Mouse (Mus musculus): ENCODE data around the gene Tcea2.

Tcea2 gene

GRCm38 (mm10) chr2:181679951-181680715 is at the start of gene Tcea2:
Gene Tcea2, plus strand, starts transcription at chr2:181680310.
- DNase-seq = peak; percentile 75 to 76

DNA sequence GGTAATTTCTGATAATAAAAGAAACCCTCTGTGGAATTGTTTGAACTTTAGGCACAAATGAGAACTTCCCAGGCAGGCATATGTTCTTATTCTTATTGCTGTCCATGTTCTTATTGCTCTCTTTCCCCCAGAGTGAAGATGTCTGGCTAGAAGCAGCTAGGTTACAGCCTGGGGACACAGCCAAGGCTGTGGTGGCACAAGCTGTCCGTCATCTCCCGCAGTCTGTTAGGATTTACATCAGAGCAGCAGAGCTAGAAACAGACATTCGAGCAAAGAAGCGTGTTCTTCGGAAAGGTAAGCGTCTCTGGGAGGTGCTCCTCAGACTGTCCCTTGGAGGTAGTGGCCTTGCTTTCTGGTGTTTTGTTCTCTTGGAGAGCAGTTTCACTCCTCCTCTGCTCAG is 47.5 kb upstream of the Tcea2 start:
- no peak for DNase-seq

DNA sequence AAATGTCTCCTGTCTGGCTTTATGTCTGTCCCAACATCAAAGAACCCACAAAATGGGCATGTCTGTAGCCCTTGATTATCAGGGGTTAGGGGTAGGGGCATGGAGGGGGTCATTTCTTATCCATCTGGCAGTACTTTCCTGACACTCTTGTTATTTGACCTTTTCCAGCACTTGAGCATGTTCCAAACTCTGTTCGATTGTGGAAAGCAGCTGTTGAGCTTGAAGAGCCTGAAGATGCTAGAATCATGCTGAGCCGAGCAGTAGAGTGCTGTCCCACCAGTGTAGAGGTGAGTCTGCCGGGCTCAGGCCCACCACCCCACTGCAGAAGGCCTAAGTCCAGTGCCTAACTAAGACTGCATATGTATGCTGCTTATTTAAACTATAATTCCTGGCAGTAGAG is 44.2 kb upstream of the Tcea2 start:
- DNase-seq = no peak

- DNase-seq = peak in 1 of 2 experiments; percentile 57
Measured at GRCm38 (mm10) chr2:181644361-181644760, 35.7 kb upstream of the Tcea2 start.

DNA sequence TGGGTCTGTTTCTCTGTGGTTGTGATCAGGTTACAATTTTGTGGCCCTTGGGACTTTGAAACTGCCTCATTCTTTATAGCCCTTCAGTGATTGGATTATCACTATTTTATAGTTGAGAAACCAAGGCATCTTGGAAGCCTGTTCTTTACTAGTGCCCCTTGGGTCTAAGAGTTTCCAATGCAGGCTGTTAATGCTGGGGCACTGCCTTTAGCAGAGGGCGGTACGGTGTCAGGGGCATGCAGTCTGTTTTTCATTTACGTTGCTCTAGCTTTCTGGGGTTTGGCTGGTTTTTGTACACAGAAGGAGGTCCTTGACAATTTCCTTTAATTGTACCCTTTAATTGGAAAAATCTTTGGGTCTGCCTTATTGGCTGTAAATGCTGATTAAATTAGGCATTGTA is 34.4 kb upstream of the Tcea2 start:
- no peak for DNase-seq

GRCm38 (mm10) chr2:181646626-181647472 is 33.3 kb upstream of the Tcea2 start:
- no peak for DNase-seq

DNA sequence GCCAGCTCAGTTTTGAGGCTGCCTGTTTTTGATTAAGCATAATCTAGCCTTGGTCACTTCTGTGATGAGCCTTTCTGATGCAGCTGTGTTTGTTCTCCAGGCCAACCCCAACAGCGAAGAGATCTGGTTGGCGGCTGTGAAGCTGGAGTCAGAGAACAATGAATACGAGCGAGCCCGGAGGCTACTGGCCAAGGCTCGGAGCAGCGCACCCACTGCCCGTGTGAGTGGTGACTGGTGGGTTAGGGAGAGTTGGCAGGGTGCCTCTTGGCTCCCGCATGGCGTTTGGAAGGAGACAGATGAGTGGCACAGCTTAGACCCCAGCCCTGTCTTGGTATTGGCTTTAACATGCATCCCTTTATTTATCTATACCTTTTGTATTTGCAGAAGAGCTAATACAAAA is 31.2 kb upstream of the Tcea2 start:
- no peak for DNase-seq

GRCm38 (mm10) chr2:181653065-181653464 is 27.0 kb upstream of the Tcea2 start:
- DNase-seq = no peak

DNA sequence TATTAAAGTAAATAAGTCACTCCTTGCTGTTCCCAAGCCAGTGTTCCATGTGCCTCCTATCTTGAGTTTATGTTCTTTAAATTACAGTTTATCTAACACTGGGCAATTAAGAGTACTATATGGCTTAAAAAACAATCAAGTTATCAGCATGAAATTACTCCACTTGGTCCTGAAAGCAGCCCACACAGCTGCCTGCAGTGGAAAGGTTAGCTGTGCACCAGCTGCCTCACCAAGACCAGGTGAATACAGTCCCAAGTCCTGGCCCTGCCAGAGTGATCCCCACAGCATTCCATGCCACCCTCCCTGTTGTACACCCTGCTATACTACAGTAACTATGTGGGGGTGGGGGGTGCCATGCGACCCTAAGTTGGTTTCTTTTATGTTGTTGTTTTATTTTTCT is 26.6 kb upstream of the Tcea2 start:
- no peak for DNase-seq

DNA sequence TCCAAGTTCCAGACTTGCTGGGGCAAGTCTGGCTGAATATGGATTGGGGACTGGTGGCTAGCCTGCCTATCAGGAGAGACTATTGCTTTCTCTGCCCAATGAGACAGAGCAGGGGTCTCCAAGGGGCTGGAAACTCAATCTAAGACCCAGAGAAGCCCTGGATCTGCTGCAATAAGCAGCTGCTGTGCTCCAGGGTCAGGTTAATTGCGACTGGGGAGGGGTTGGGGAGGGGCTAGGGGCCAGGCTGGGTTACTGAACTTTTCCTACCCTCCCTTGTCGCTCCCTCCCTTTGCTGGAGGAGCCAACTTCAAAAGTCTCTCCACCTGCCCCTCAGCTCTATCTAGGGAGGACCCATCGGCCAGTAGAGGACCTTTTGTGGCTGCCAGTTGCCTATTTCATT is 23.4 kb upstream of the Tcea2 start, which contains the start of gene Gm29797:
Gene Gm29797, plus strand, starts transcription at position 301 of the 400 bp plus-strand sequence.
- no peak for DNase-seq

GRCm38 (mm10) chr2:181657441-181657840 is 22.7 kb upstream of the Tcea2 start:
- no peak for DNase-seq

DNA sequence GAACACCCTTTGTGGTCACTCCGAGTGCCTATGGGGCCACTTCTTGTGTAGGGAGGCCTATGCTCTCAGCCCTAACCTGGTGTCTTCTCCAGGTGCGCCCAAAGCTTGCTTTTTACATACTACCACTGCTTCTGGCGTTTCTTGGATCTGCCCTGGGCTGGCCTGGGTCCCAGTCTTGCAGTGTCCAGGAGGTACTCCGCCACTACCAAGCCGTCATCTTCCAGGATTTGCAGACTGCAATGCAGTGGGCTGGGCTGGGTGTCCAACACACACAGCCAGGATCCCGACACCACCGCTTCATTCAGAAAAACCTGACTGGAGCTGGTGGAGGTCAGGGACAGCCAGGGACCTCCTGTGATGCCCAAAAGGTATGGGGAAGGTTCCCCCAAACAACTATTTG is 21.6 kb upstream of the Tcea2 start:
- no peak for DNase-seq

DNA sequence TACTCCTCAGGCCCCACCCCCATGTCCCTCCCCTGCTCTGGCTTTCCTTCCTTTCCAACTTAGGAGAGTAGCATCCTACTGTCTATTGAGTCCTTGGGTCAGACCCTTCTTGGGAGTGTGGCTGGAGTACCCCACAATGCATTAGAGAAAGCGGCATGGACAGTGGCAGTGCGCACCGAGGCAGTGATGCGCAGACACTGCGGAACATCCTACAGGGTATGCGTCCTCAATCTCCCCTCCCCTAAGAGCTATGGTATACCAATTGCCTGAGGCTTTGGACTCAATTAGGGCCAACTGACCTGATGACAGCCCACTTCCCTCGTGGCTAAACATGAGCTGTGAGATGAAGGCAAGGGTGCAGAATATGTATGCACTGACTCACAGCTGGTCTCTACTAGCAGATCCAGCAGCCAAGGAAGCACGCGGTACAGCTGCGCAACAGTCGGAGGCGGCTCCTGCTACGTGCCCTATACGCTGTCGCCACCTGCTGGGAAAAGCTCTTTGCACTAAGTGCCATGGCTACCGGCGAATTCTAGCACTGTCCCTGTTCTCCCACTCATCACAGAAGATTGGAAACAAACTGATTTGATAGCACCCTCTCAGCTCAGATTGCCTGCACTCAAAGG is 21.1 kb upstream of the Tcea2 start:
- DNase-seq = peak in 1 of 2 experiments; percentile 71

DNA sequence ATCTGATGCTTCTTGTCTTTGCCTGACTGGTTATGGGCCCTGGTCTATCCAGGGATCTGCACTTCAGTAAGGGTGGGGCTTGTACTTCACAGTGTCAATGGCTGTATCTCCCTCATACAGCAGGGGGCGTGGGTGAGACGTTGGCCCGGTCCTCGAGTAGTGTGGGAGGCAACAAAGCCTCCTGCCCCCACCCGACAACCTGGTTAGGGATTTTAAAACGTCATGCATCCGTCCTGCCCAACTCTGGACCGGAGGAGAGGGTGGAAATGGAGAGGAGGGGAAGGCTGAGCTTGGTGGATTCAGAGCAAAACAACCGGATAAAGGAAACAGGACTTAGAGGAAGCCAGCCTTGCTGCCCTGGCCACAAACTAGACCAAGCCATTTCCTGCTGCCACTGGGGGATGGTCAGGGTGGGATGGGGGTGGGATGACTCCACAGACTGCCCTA is 20.5 kb upstream of the Tcea2 start:
- DNase-seq = peak; percentile 87 to 89

DNA sequence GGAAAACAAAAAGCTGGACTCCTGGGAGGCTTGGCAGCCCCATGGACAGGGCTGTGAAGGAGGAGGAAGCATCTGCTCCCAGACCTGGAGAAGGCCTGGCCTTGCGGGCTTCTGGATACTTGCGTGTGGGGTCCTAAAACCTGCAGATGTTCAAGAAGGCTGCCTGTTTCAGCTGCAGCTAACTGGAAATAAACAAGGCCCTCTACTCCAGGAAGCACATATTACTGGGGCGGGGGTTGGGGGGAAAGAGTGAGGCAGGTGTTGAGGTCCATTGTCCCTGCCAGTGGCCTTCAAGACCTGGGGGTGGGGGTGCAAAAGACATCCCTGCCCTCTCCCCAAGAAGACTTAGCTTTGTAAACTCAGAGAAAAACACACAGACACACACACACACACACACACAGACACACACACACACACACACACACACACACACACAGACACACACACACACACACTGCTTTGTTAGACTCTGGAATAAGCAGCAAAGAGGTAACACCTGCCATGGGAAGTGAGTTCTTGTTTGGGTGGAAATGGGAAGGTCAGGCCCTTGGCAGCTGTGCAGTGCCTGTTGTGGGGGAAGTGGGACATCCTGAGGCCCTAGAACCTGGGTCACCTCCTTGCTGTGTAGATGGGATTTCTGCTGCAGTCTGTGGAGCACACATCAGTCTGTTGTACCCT is 17.4 kb upstream of the Tcea2 start:
- DNase-seq = peak in 1 of 2 experiments; percentile 57

DNA sequence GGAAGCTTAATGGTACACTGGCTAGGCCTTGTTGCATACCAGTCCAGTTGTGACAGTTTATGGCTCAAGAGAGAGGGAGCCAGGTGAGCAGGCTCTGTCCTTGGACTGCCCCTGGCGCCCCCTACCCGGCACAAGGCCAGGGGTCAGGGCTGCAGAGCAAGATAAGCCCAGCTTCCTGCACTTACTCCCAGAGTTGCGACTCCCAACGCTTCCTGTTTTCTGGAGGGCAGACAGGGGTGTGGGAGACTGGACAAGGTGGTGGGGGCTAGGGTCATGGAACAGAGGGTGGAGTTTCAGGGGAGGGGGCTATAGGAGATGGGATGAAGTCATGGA is 16.8 kb upstream of the Tcea2 start:
- DNase-seq = peak; percentile 55 to 66

- DNase-seq = no peak
Measured at GRCm38 (mm10) chr2:181670285-181670912, 9.7 kb upstream of the Tcea2 start.

- DNase-seq = no peak
Measured at GRCm38 (mm10) chr2:181670913-181671311, 9.2 kb upstream of the Tcea2 start.

GRCm38 (mm10) chr2:181671326-181671725 is 8.8 kb upstream of the Tcea2 start, which contains the start of gene Sox18:
Gene Sox18, minus strand, starts transcription at chr2:181671640.
- DNase-seq = peak; percentile 60 to 63

DNA sequence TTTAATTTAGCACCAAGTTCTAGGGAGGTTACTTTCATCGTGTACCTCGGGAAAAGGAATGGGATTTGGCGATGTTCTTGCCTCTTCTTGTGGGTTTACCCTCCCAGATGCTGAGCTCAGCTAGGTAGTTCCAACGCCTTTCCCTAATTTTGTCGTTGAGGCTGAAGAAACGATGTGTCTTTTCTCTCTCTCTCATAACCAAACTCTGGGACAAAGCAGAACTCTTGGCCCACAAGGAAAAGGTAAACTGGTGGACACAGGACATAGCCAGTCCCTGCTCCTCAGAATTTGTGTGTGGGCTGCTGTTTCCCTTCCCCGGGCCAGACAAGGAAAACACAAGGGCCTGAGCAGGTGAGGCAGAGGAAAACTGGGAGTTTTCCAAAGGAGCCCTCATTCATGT is 8.1 kb upstream of the Tcea2 start:
- DNase-seq = no peak

GRCm38 (mm10) chr2:181673501-181673900 is 6.6 kb upstream of the Tcea2 start:
- DNase-seq = no peak

GRCm38 (mm10) chr2:181674934-181675333 is 5.2 kb upstream of the Tcea2 start:
- no peak for DNase-seq
